Mouse (Mus musculus): ENCODE results near the gene Clip3. TPM values are rescaled to one million over a fixed set of nuclear protein-coding genes. Genes with fewer than 3 reads are reported as not detected.

Clip3 gene
- polyA plus RNA-seq, 1 experiment: not detected

DNA sequence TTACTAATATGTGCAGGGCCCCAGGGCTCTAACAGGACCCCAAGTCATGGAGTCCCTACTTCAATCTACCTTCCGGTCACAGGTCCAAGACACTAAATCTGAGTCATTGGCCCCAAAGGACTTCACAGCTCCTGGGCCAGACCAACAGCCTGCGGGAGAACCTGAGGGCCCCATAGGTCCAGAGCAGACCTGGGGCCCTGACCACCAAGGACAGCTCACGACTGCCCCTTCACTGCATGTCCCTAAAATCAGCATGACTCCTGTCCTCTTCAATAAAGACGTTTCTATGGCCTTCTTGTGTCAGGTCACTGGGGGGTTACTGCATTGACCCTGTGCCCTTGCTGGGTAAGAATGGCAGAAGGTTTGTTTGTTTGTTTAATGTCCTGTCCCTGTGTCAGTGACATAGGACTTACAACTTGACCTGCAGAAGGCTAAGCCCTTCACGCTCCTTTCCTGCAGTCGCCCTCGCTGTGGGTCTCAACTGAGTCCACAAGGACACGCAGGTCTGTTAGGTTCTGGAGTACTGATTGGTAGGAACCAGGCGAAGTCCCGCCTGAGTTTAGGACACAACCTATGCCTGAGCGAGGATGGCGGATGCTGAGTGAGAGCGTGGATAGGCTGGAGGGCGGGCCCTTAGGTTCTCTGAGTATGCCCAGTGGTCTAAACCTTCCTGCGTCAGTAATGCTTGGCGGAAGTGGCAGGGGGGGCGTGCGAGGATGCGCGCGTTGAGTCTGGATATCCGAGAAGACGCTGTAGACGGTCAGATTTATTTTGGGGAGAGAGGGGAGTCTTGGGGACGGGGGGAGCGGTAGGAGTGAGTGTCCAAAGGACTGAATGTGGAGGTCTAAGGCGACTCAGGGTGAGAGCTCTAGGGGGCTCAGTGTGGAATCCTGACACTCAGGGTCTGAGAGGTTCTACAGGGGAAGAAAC, 16.8 kb downstream of the Clip3 start, which contains the start of gene Alkbh6:
Gene Alkbh6 (plus strand): TSS at position 642 of the 930 bp plus-strand sequence.
- peak within 1 kb of the TSS; percentile 76 for H3K4me3 ChIP-seq (ENCODE audit: insufficient read depth, low read depth, low read length)
- H3K27ac ChIP-seq (ENCODE audit: insufficient read depth, low read depth, low read length): peak within 1 kb of the TSS; percentile 93
- 5% methylated on average over 27 of the region's 27 CpGs for WGBS
- peak; percentile 78; the same call in 1 of the 2 replicates for TF ChIP-seq POLR2A (IDR thresholded peaks at IDR 0.05; ENCODE audit: insufficient read depth, low read depth, low read length)
- TF ChIP-seq CTCF (IDR thresholded peaks at IDR 0.05; ENCODE audit: insufficient read depth, low read depth, low read length): no peak
- H3K4me1 ChIP-seq (ENCODE audit: control insufficient read depth, insufficient read depth, low read length): peaks cover 18% of the 10 kb centered on the region

DNA sequence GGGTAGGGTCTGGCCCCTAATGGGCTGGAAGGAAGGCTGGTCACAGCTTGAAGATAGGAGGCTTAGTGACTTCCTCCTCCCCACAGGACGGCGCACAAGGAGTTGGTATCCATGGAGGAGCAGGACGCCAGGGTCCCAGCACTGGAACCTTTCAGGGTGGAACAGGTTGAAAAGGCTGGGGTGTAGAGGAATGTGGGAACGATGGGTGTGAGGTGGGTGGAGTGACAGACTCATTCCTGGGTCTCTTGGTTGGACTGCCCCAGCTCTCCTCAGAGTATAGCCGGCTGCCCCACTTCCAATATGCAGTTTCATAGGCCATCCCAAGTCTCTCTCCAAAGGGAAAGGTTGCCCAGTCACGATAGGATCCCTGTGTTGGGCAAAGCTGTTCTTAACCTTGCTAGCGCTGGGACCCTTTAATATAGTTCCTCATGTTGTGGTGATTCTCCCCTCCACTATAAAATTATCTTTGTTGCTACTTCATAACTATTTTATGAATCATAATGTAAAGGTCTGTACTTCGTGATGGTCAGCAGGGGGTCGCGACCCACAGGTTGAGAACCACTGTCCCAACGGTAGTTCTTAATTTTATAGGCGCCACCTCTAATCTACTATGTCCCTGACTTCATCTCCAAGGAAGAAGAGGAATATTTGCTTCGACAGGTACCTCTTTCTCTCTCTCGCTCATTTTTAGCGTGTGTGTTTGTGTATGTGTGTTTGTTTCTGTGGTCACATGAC, 18.0 kb downstream of the Clip3 start:
- TF ChIP-seq CTCF (IDR thresholded peaks at IDR 0.05; ENCODE audit: insufficient read depth, low read depth, low read length): no peak
- no peak for TF ChIP-seq POLR2A (IDR thresholded peaks at IDR 0.05; ENCODE audit: insufficient read depth, low read depth, low read length)
- no peak overlapping the region for H3K27ac ChIP-seq (ENCODE audit: insufficient read depth, low read depth, low read length)
- peak overlapping the region; percentile 76 for H3K4me3 ChIP-seq (ENCODE audit: insufficient read depth, low read depth, low read length)
- 62% methylated on average over 15 of the region's 15 CpGs for WGBS
- H3K4me1 ChIP-seq (ENCODE audit: control insufficient read depth, insufficient read depth, low read length): peaks cover 18% of the 10 kb centered on the region

DNA sequence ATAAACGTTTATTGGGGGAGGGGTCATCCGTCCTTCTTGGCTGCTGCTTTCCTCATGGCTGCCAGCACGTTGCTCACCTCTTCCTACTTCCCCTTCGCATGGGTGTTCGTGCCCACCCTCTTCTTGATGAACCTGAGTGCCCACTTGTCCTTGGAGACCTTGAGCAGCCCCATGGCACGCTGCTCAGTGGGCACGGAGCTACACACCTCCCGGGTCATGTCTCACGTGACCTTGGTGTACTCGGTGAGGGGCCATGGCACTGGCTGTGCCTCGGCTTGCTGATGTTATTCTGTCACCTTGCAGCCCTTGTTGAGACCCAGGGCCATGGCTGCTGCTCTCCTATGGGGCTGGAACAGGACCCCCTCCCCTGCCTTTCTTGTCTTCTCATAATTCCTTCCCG, 18.6 kb downstream of the Clip3 start:
- no peak overlapping the region for H3K4me3 ChIP-seq (ENCODE audit: insufficient read depth, low read depth, low read length)
- no peak for TF ChIP-seq CTCF (IDR thresholded peaks at IDR 0.05; ENCODE audit: insufficient read depth, low read depth, low read length)
- TF ChIP-seq POLR2A (IDR thresholded peaks at IDR 0.05; ENCODE audit: insufficient read depth, low read depth, low read length): no peak
- H3K4me1 ChIP-seq (ENCODE audit: control insufficient read depth, insufficient read depth, low read length): peaks cover 18% of the 10 kb centered on the region
- H3K27ac ChIP-seq (ENCODE audit: insufficient read depth, low read depth, low read length): no peak overlapping the region
- WGBS: 89% methylated on average over 12 of the region's 12 CpGs

DNA sequence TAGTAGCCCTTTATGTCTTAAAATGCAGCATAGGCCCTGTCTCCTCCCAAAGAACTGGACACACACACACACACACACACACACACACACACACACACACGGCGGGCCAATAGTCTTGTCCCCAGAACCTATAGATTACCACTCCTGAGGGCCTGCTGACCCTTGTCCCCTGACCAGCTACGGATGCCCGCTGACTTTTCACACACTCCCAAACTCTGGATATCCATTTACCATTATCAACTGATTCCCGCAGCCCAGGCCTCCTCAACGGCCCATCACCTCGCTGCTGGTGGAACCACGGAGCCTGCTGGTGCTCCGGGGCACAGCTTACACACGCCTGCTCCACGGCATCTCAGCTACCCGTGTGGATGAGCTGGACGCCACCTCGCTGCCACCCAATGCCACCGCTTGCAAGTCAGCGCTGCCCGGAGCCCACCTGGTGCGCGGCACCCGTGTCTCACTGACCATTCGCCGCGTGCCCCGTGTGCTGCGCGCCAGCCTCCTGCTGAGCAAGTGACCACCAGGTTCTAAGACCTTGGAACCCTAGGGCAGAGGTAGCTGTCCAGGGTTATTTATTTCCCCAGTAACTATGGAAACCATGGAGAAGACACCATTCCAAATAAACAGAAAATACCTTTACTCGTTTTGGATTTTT, 22.3 kb downstream of the Clip3 start:
- TF ChIP-seq POLR2A (IDR thresholded peaks at IDR 0.05; ENCODE audit: insufficient read depth, low read depth, low read length) (no peak), CTCF (IDR thresholded peaks at IDR 0.05; ENCODE audit: insufficient read depth, low read depth, low read length) (no peak)
- 61% methylated on average over 27 of the region's 27 CpGs for WGBS
- H3K4me1 ChIP-seq (ENCODE audit: control insufficient read depth, insufficient read depth, low read length): peaks cover 12% of the 10 kb centered on the region
- no peak overlapping the region for H3K4me3 ChIP-seq (ENCODE audit: insufficient read depth, low read depth, low read length)
- H3K27ac ChIP-seq (ENCODE audit: insufficient read depth, low read depth, low read length): no peak overlapping the region

DNA sequence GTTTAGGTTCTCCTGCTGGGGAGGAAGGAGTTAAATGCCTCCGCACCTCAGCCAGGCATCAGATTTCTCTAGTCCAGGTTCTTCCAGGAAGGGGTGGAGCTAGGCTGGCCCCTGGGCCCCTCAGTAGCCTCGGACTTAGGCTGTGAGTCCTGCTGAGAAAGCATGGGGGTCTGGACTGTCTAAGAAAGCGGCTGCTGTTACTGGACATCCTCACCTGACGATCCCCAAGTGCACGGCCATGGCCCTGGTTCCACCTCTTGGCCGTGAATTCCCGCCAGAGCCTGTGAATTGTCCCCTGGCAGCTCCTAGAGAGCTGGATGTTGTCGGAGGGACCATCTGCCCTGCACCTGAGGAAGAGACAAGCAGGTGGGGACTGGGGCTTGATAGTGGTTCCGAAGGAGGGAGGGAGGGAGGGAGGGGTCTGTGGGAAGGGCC, 23.2 kb downstream of the Clip3 start, which contains the start of gene Syne4:
Gene Syne4 (plus strand): TSS at position 87 of the 435 bp plus-strand sequence.
- H3K27ac ChIP-seq (ENCODE audit: insufficient read depth, low read depth, low read length): no peak within 1 kb of the TSS
- WGBS: 32% methylated on average over 9 of the region's 9 CpGs
- H3K4me1 ChIP-seq (ENCODE audit: control insufficient read depth, insufficient read depth, low read length): peaks cover 4% of the 10 kb centered on the region
- H3K4me3 ChIP-seq (ENCODE audit: insufficient read depth, low read depth, low read length): no peak within 1 kb of the TSS
- no peak for TF ChIP-seq POLR2A (IDR thresholded peaks at IDR 0.05; ENCODE audit: insufficient read depth, low read depth, low read length)
- no peak for TF ChIP-seq CTCF (IDR thresholded peaks at IDR 0.05; ENCODE audit: insufficient read depth, low read depth, low read length)

DNA sequence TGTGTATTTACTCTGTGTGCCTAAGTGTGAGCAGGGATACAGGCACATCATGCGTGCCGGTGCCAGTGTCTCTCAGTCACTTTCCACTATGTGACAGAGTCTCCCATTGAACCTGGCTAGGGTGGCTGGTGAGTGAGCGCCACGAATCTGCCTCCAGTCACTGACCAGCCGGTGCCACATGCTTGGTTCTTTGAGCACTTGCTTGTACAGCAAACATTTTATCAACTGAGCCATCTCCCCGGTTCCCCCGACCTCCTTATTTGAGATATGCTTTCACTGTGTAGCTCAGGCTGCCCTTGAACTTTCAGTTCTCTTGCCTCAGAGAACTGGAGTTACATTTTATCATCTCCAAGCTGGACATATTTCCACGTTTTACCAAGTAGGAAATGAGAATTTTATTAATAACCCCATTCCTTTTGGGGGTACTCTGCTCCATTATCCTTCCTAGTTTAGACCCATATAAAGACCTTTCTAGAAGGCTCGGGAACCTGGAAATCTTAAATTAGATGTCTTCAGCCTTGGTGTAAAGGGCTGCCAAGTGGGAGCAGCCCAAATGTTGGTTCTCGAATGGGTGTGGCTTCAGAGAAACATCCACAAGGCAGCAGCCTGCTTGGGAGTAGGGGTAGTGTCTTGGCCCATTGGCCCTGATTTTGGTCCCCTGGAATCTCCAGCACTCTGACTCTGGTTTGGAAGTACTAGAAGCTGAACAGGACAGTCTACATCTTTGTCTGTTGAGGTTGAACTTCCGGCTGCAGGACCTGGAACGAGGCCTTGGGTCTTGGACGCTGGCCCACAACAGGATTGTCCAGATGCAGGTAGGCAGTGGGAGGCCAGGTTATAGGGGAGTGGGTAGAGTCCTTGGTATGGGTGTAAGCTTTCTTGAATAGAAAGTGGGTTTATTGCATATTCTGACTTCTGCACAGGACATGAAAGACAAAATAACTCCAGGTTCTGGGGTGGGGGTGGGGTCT, 24.3 kb downstream of the Clip3 start:
- 78% methylated on average over 13 of the region's 13 CpGs for WGBS
- Histone ChIP-seq H3K4me3 (ENCODE audit: insufficient read depth, low read depth, low read length) (no peak overlapping the region), H3K27ac (ENCODE audit: insufficient read depth, low read depth, low read length) (no peak overlapping the region), H3K4me1 (ENCODE audit: control insufficient read depth, insufficient read depth, low read length) (no peaks in the 10 kb centered on the region)
- TF ChIP-seq CTCF (IDR thresholded peaks at IDR 0.05; ENCODE audit: insufficient read depth, low read depth, low read length) (no peak), POLR2A (IDR thresholded peaks at IDR 0.05; ENCODE audit: insufficient read depth, low read depth, low read length) (no peak)

DNA sequence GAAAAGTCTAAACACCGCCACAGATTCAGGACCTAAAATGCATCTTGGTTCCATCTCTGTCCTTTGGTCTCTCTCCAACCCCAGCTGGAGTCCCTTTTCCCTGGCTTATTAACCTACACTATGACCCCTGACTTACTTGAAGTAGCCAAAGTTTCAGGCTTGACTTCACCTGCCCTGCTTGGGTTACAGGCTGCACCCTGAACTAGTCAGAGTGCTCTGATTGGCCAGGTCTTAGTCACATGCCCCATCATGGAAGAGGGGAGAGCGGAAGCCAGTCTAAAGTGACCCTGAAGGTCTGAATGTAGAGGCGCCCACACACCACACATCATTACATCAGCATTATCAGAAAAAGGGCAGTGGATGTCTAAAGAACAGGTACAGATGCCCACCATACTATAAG, 26.6 kb downstream of the Clip3 start:
- Histone ChIP-seq H3K4me3 (ENCODE audit: insufficient read depth, low read depth, low read length) (no peak overlapping the region), H3K4me1 (ENCODE audit: control insufficient read depth, insufficient read depth, low read length) (peaks cover 4% of the 10 kb centered on the region; the same call in 1 of the 2 replicates), H3K27ac (ENCODE audit: insufficient read depth, low read depth, low read length) (no peak overlapping the region)
- WGBS: 95% methylated on average over 3 of the region's 3 CpGs
- TF ChIP-seq CTCF (IDR thresholded peaks at IDR 0.05; ENCODE audit: insufficient read depth, low read depth, low read length): no peak
- no peak for TF ChIP-seq POLR2A (IDR thresholded peaks at IDR 0.05; ENCODE audit: insufficient read depth, low read depth, low read length)

Data from olfactory bulb, adult 2 months (tissue).